Mouse (Mus musculus) heart, postnatal 4 days (tissue): ENCODE data around the gene Ryr1. TPM values are rescaled to one million over a fixed set of nuclear protein-coding genes. Genes with fewer than 3 reads are reported as not detected.
A peak's percentile ranks its signal among the peaks of the same experiment; 100 is the strongest.

ENCODE experiments used
- DNase-seq: peaks from one replicate; pipeline ENCODE4 v3.0.0; 2021
- microRNA-seq, 2 experiments: library from miRNA; unstranded; fragments of <30 nt; microRNA quantifications; one replicate each; pipeline ENCODE4 v1.2.0; 2021 to 2022
- total RNA-seq, 2 experiments: library from RNA; stranded (reverse); gene quantifications; 2 replicates each; pipeline ENCODE4 v1.2.3; 2021

Ryr1 gene
- total RNA-seq, 2 experiments from 2014 or later, result 0.10 to 0.88 TPM

GRCm38 (mm10) chr7:28959505-28960045 lies 165.4 kb downstream of the Ryr1 start:
- no peak for DNase-seq

DNA sequence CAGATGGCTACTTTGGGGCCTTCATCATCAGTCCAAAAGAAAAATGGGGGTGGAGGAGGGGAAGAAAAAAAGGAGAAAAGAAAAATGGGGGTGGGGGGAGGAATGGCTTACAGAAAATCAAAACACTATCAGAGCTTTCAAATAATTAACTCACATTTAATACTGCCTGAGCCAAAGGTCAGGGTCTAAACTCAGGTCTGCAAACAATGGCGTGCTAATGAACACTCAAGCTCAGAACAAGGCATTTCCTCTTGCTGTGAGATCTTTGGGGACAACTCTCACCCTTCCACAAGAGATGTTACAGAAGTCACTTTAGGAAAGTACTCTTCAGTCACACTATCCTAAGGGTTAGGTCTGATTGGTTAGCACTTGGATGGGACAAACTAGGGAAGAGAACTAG lies 166.2 kb downstream of the Ryr1 start:
- no peak for DNase-seq

DNA sequence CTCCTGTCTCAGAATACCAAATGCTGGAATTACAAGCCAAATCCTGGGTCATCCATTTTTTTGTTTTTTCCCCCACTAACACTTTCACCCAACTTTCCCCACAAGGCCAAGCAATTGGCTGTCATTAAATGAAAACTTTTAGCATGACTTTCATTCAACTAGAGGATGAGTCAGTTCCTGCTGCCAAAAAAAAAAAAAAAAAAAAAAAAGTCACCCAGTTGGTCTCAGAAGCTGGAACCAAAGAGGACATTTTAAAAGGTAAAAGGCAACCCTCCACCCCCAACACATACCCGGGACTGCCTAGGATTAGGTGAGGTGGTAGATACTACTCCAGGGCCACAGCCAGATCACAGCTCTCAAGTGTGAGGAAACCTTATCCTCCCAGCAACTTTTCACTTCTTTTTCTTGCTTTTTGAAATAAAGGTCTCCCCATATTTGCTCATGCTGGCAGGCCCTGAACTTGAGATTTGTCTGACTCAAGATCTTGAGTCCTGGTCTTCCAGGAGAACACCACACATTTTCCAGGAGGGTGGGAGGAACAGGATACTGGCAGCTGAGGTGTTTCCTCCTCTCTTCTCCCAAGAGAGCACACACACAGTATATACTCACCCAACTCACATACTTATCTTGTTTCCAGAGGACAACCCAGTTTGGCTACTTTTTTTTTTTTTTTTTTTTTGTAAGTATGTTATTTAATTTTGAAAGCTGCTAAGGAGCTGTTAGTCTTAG lies 166.8 kb downstream of the Ryr1 start:
- DNase-seq, result no peak

GRCm38 (mm10) chr7:28957286-28957685 lies 167.7 kb downstream of the Ryr1 start:
- DNase-seq, result no peak

DNA sequence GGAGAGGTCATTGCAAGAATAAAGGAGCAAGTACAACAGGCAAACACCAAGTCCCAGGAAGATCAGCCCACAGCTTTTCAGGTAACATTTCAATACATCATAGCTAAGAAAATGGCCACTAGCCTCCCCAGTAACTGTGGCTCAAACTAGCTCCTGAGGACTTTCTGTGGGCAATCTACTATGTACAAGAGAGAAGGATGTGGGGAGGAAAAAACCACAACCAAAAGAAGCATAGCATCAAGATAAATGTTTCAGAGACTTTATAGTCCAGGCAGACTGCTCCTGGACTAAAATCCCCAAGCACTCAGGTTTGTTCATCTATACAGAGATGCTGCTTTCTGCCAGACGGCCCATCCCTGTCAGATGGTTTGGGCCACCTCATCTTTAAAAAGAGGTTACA lies 168.7 kb downstream of the Ryr1 start:
- DNase-seq, result no peak

DNA sequence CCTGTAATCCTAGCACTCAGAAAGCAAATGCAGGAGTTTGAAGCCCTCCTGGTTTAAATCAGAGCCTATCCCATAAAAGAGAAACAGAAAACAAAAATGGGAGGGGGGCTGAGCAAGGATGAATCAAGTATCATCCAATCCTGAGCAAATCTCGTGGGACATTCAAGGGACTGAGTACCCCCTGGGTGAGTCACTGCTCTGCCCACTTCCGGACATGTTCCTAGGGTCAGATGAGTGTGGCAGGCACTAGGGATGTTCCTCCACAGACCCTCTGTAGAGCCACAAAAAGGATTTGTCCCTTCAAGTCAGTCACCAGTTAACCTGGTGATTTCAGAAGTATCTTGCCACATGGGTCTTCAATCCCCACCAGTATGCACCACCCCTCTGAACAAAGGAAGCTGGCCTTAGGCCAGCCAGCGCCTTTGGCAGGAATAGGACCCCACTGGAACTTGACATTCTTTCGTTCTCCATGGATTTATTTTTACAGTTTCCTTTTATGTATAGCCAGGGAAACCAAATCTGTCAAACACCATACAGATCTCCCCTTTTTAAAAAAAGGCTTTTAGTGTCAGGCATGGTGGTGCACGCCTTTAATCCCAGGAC lies 169.6 kb downstream of the Ryr1 start:
- peak; percentile 27 for DNase-seq

DNA sequence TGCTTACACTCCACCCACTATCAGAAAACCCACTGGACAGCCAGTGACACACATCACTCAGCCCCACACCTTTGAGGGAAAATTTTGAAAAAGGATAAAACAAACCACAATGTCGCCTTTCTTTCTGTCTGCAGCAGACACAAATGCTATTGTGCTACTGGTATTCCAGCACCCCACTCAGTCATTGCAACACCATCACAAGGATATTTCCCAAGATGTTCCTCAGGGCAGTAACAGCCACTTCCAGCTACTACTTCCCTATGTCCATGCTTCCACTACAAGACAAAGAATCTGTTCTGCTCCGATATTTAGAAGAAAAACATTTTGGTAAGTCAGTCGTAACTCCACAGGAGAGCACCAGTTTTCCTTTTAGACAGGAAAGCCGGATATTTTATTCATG lies 170.2 kb downstream of the Ryr1 start:
- DNase-seq, result no peak

DNA sequence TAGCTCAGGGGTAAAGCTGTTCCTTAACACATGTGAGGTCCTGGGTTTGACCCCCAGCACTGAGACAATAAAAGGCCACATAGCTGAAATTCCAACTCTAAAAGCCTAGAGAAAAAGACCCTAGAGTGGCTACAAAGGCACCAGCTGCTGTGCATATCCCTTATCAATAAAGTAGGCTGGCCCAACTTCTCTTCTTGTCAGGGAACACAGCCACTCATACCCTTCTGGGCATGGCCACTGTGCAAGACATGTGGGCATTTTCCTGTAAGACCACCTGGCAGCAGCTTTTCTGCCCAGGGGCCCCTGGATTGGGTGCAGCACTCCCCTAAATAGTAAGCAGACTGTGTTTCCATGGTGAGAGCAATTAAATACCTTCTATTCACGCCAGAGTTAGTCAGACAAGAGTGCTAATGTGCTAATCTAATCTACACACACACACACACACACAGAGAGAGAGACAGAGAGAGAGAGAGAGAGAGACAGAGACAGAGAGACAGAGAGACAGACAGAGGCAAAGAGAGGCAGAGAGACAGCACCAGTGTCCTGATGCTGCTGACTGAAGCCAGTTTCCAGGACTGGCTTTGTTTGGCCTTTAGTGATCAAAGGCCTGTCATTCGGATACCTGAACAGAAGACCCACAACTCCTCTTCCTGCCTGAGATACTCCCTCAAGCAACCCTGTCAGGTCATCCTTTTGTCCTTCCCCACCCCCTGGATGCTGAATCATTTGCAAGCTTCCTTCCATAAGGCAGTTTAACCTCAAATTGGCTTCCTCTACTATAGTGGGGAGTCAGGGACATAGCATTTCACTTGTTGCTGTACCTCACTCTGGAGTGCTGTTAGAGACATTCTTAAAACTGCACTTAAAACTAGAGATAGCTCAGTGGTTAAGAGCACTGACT lies 171.3 kb downstream of the Ryr1 start:
- no peak for DNase-seq

Small RNA genes lying within 50 kb of the gene (microRNA-seq; reads per million reads assigned to microRNA genes)
- gene Gm44408, result 0 reads per million in 2 experiments
- gene Mir1963, result 0 reads per million in 2 experiments

Other genes starting within 250 kb of the Ryr1 start
- gene Capn12, start 243.8 kb downstream of the Ryr1 start, total RNA-seq, result under 1 TPM; 0.31 to 0.83 TPM
- gene Actn4, start 162.8 kb downstream of the Ryr1 start, total RNA-seq, result 100 to 1,000 TPM; 224 to 231 TPM
- 100 to 1,000 TPM; 205 to 208 TPM for gene Eif3k, start 143.3 kb downstream of the Ryr1 start, total RNA-seq
- gene Map4k1, start 143.1 kb downstream of the Ryr1 start, total RNA-seq, result 1 to 10 TPM; 1.6 to 2.0 TPM
- under 1 TPM; 0.79 to 0.86 TPM for gene Rasgrp4, start 9.7 kb upstream of the Ryr1 start, total RNA-seq
- 10 to 100 TPM; 13.6 to 14.6 TPM for gene Fam98c, start 31.1 kb upstream of the Ryr1 start, total RNA-seq
- gene Ggn, start 45.0 kb upstream of the Ryr1 start, total RNA-seq, result under 1 TPM; 0.24 to 0.54 TPM
- gene Spred3, start 45.2 kb upstream of the Ryr1 start, total RNA-seq, result 1 to 10 TPM; 2.2 to 2.5 TPM
- 100 to 1,000 TPM; 184 to 188 TPM for gene Psmd8, start 55.5 kb upstream of the Ryr1 start, total RNA-seq
- gene Catsperg1, start 88.9 kb upstream of the Ryr1 start, total RNA-seq, result under 1 TPM; 0.56 to 0.60 TPM
- gene Kcnk6, start 107.3 kb upstream of the Ryr1 start, total RNA-seq, result 1 to 10 TPM; 5.3 to 5.7 TPM
- 10 to 100 TPM; 81.5 to 82.5 TPM for gene Yif1b, start 113.2 kb upstream of the Ryr1 start, total RNA-seq
- 1 to 10 TPM; 4.4 to 8.1 TPM for gene 2200002D01Rik, start 123.3 kb upstream of the Ryr1 start, total RNA-seq
- gene Spint2, start 156.7 kb upstream of the Ryr1 start, total RNA-seq, result 10 to 100 TPM; 71.2 to 73.7 TPM
- gene Ppp1r14a, start 164.1 kb upstream of the Ryr1 start, total RNA-seq, result 10 to 100 TPM; 22.8 to 24.7 TPM
- 1 to 10 TPM; 1.2 to 1.8 TPM for gene Dpf1, start 178.8 kb upstream of the Ryr1 start, total RNA-seq